Mouse (Mus musculus): ENCODE results near the gene Kcnd3. TPM values are rescaled to one million over a fixed set of nuclear protein-coding genes. Genes with fewer than 3 reads are reported as not detected.
A peak's percentile ranks its signal among the peaks of the same experiment; 100 is the strongest.
"Not testable (repeated sequence)": the region's sequence is repeated elsewhere in the genome, so short reads cannot be mapped to it uniquely, and the experiment has no call there.

Gene Kcnd3
- polyA plus RNA-seq, 1 experiment: 5.0 TPM

- Histone ChIP-seq H3K4me3 (ENCODE audit: insufficient read depth, low read depth, low read length) (no peak overlapping the region), H3K36me3 (ENCODE audit: control insufficient read depth, insufficient read depth, low read length) (no peaks in the 10 kb centered on the region), H3K27ac (ENCODE audit: insufficient read depth, low read depth, low read length) (no peak overlapping the region), H3K4me1 (ENCODE audit: control insufficient read depth, insufficient read depth, low read length) (no peaks in the 10 kb centered on the region), H3K27me3 (replicated peaks; ENCODE audit: control insufficient read depth, insufficient read depth, low read length) (no peaks in the 10 kb centered on the region)
- no peak for DNase-seq
- WGBS: 71% methylated on average over 17 of the region's 17 CpGs
- TF ChIP-seq CTCF (conservative IDR thresholded peaks at IDR 0.05; ENCODE audit: insufficient read depth, insufficient read length, low read depth, low read length): no peak
- TF ChIP-seq POLR2A (IDR thresholded peaks at IDR 0.05; ENCODE audit: low read depth, low read length): no peak
Measured at GRCm38 (mm10) chr3:105696387-105697147, 244.4 kb downstream of the Kcnd3 start.

- Histone ChIP-seq H3K27ac (ENCODE audit: insufficient read depth, low read depth, low read length) (no peak overlapping the region), H3K4me3 (ENCODE audit: insufficient read depth, low read depth, low read length) (no peak overlapping the region), H3K36me3 (ENCODE audit: control insufficient read depth, insufficient read depth, low read length) (no peaks in the 10 kb centered on the region), H3K4me1 (ENCODE audit: control insufficient read depth, insufficient read depth, low read length) (no peaks in the 10 kb centered on the region), H3K27me3 (replicated peaks; ENCODE audit: control insufficient read depth, insufficient read depth, low read length) (no peaks in the 10 kb centered on the region)
- TF ChIP-seq POLR2A (IDR thresholded peaks at IDR 0.05; ENCODE audit: low read depth, low read length) (no peak), CTCF (conservative IDR thresholded peaks at IDR 0.05; ENCODE audit: insufficient read depth, insufficient read length, low read depth, low read length) (no peak)
- DNase-seq: no peak
- WGBS: 56% methylated on average over 5 of the region's 5 CpGs
Measured at GRCm38 (mm10) chr3:105697148-105697441, 245.0 kb downstream of the Kcnd3 start.

- WGBS: 97% methylated on average over 1 of the region's 1 CpGs
- Histone ChIP-seq H3K4me1 (ENCODE audit: control insufficient read depth, insufficient read depth, low read length) (no peaks in the 10 kb centered on the region), H3K27me3 (replicated peaks; ENCODE audit: control insufficient read depth, insufficient read depth, low read length) (no peaks in the 10 kb centered on the region), H3K4me3 (ENCODE audit: insufficient read depth, low read depth, low read length) (no peak overlapping the region), H3K27ac (ENCODE audit: insufficient read depth, low read depth, low read length) (no peak overlapping the region), H3K36me3 (ENCODE audit: control insufficient read depth, insufficient read depth, low read length) (no peaks in the 10 kb centered on the region)
- no peak for TF ChIP-seq POLR2A (IDR thresholded peaks at IDR 0.05; ENCODE audit: low read depth, low read length)
- TF ChIP-seq CTCF (conservative IDR thresholded peaks at IDR 0.05; ENCODE audit: insufficient read depth, insufficient read length, low read depth, low read length): no peak
- DNase-seq: no peak
Measured at GRCm38 (mm10) chr3:105698311-105698710, 246.2 kb downstream of the Kcnd3 start.

- Histone ChIP-seq H3K4me3 (ENCODE audit: insufficient read depth, low read depth, low read length) (no peak overlapping the region), H3K4me1 (ENCODE audit: control insufficient read depth, insufficient read depth, low read length) (no peaks in the 10 kb centered on the region), H3K36me3 (ENCODE audit: control insufficient read depth, insufficient read depth, low read length) (no peaks in the 10 kb centered on the region), H3K27me3 (replicated peaks; ENCODE audit: control insufficient read depth, insufficient read depth, low read length) (no peaks in the 10 kb centered on the region), H3K27ac (ENCODE audit: insufficient read depth, low read depth, low read length) (no peak overlapping the region)
- TF ChIP-seq CTCF (conservative IDR thresholded peaks at IDR 0.05; ENCODE audit: insufficient read depth, insufficient read length, low read depth, low read length) (no peak), POLR2A (IDR thresholded peaks at IDR 0.05; ENCODE audit: low read depth, low read length) (no peak)
- DNase-seq: no peak
- WGBS: 82% methylated on average over 3 of the region's 3 CpGs
Measured at GRCm38 (mm10) chr3:105699241-105699933, 247.3 kb downstream of the Kcnd3 start.

- H3K27me3 ChIP-seq (replicated peaks; ENCODE audit: control insufficient read depth, insufficient read depth, low read length); DNase-seq; H3K4me3 ChIP-seq (ENCODE audit: insufficient read depth, low read depth, low read length); H3K36me3 ChIP-seq (ENCODE audit: control insufficient read depth, insufficient read depth, low read length); H3K27ac ChIP-seq (ENCODE audit: insufficient read depth, low read depth, low read length); H3K4me1 ChIP-seq (ENCODE audit: control insufficient read depth, insufficient read depth, low read length): not testable (repeated sequence)
- 50% methylated on average over 1 of the region's 1 CpGs for WGBS
Measured at GRCm38 (mm10) chr3:105700786-105701185, 248.7 kb downstream of the Kcnd3 start.

- no peaks in the 10 kb centered on the region for H3K27me3 ChIP-seq (replicated peaks; ENCODE audit: control insufficient read depth, insufficient read depth, low read length)
- no peak overlapping the region for H3K27ac ChIP-seq (ENCODE audit: insufficient read depth, low read depth, low read length)
- no peaks in the 10 kb centered on the region for H3K4me1 ChIP-seq (ENCODE audit: control insufficient read depth, insufficient read depth, low read length)
- peak; percentile 63 for DNase-seq
- 77% methylated on average over 5 of the region's 5 CpGs for WGBS
- no peak overlapping the region for H3K4me3 ChIP-seq (ENCODE audit: insufficient read depth, low read depth, low read length)
- no peaks in the 10 kb centered on the region for H3K36me3 ChIP-seq (ENCODE audit: control insufficient read depth, insufficient read depth, low read length)
- TF ChIP-seq POLR2A (IDR thresholded peaks at IDR 0.05; ENCODE audit: low read depth, low read length) (no peak), CTCF (conservative IDR thresholded peaks at IDR 0.05; ENCODE audit: insufficient read depth, insufficient read length, low read depth, low read length) (no peak)
Measured at GRCm38 (mm10) chr3:105701399-105701798, 249.3 kb downstream of the Kcnd3 start.

GRCm38 (mm10) chr3:105703571-105703970 is 251.4 kb downstream of the Kcnd3 start:
- Histone ChIP-seq H3K36me3 (ENCODE audit: control insufficient read depth, insufficient read depth, low read length) (no peaks in the 10 kb centered on the region), H3K27me3 (replicated peaks; ENCODE audit: control insufficient read depth, insufficient read depth, low read length) (no peaks in the 10 kb centered on the region), H3K4me1 (ENCODE audit: control insufficient read depth, insufficient read depth, low read length) (no peaks in the 10 kb centered on the region), H3K4me3 (ENCODE audit: insufficient read depth, low read depth, low read length) (no peak overlapping the region), H3K27ac (ENCODE audit: insufficient read depth, low read depth, low read length) (no peak overlapping the region)
- TF ChIP-seq CTCF (conservative IDR thresholded peaks at IDR 0.05; ENCODE audit: insufficient read depth, insufficient read length, low read depth, low read length) (no peak), POLR2A (IDR thresholded peaks at IDR 0.05; ENCODE audit: low read depth, low read length) (no peak)
- WGBS: 78% methylated on average over 6 of the region's 6 CpGs
- no peak for DNase-seq
